Mouse (Mus musculus): ENCODE measurements around the gene Slc3a1. TPM values are rescaled to one million over a fixed set of nuclear protein-coding genes. Genes with fewer than 3 reads are reported as not detected.

Slc3a1 gene
- total RNA-seq, 2 experiments from 2014 or later = 0.22 to 0.60 TPM

- peak in 1 of 2 experiments; percentile 16 for DNase-seq (ENCODE audit: low spot score in 2 of 2)
Measured at GRCm38 (mm10) chr17:85034068-85034467, 5.9 kb downstream of the Slc3a1 start.

- no peak for DNase-seq (ENCODE audit: low spot score in 2 of 2)
Measured at GRCm38 (mm10) chr17:85037855-85038254, 9.7 kb downstream of the Slc3a1 start.

- no peak for DNase-seq (ENCODE audit: low spot score in 2 of 2)
Measured at GRCm38 (mm10) chr17:85038311-85038710, 10.1 kb downstream of the Slc3a1 start.

DNA sequence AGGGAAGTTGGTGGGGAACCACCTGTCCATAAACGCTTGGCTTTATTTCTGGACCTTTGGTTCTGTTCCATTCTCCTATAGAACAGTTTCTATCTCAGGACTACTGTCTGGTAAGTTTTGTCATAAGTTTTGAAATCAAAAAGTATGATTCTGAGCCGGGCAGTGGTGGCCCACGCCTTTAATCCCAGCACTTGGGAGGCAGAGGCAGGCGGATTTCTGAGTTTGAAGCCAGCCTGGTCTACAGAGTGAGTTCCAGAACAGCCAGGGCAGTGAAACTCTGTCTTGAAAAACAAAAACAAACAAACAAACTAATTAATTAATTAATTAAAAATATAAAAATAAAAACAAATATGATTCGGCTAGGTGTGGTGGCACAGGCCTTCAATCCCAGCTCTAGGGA is 10.6 kb downstream of the Slc3a1 start:
- no peak for DNase-seq (ENCODE audit: low spot score in 2 of 2)

GRCm38 (mm10) chr17:85040913-85041312 is 12.7 kb downstream of the Slc3a1 start:
- DNase-seq (ENCODE audit: low spot score in 2 of 2) = no peak

DNA sequence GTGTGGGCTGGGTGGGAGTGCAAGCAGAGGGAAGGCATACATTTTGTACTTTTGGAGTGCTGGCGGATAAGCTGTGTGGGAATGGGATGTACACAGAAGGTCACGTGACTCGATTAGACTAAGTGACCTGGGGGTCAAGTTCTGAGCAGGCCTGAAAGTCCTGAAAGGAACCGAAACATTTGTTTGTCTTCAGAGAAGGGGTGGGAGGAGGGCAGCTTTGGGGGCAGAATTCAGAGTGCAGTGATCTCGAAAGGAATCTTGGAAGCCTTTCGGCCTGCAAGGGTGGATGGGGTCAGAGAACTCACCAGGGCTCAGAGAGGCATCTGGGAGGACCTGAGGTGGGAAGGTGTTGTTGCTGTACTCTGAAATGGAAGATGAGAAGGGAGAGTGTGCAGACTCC is 14.2 kb downstream of the Slc3a1 start:
- no peak for DNase-seq (ENCODE audit: low spot score in 2 of 2)

- DNase-seq (ENCODE audit: low spot score in 2 of 2) = no peak
Measured at GRCm38 (mm10) chr17:85043404-85043816, 15.2 kb downstream of the Slc3a1 start.

DNA sequence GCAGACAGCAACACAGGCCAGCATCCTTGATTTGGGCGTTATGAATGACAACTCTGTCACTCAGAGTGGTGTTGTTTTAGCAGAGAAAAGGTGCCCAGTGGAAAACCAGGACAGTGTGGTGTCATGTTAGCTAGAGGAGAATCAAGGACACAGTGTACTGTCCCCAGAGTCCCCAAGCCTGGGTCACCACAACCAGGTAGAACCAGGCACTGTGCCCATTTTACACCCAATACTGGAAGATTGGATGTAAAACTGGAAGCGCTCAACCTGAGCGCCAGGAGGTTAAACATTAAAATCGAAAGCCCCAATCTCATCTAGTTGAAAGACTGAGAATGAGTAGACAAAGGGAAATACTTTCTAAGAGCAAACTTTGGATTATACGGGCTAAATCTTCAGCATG is 16.3 kb downstream of the Slc3a1 start:
- DNase-seq (ENCODE audit: low spot score in 2 of 2) = no peak

DNA sequence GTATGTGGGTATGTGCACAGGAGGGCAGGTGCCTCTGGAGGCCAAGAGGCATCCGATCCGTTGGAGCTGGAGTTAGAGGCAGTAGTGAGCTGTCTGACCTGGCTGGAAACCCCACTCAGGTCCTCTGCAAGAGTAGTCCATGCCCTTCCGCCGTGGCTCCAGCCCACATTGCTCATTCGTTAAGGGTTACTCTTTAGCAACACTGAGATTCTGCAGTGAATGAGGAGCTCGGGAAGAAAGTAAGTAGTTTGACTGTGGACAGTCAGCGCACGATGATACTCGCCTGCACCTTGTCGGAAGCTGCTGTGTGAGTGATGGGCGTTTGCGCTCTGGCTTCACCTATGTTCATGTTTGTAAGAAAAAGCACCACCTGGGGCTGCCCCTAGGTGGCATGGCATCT is 17.0 kb downstream of the Slc3a1 start:
- no peak for DNase-seq (ENCODE audit: low spot score in 2 of 2)

- DNase-seq (ENCODE audit: low spot score in 2 of 2) = no peak
Measured at GRCm38 (mm10) chr17:85048379-85048778, 20.2 kb downstream of the Slc3a1 start.

GRCm38 (mm10) chr17:85058276-85058675 is 30.1 kb downstream of the Slc3a1 start:
- no peak for DNase-seq (ENCODE audit: low spot score in 2 of 2)

- DNase-seq (ENCODE audit: low spot score in 2 of 2) = no peak
Measured at GRCm38 (mm10) chr17:85059136-85059535, 31.0 kb downstream of the Slc3a1 start.

- DNase-seq (ENCODE audit: low spot score in 2 of 2) = no peak
Measured at GRCm38 (mm10) chr17:85063560-85063959, 35.4 kb downstream of the Slc3a1 start.

GRCm38 (mm10) chr17:85067331-85067730 is 39.2 kb downstream of the Slc3a1 start:
- no peak for DNase-seq (ENCODE audit: low spot score in 2 of 2)

GRCm38 (mm10) chr17:85070658-85071057 is 42.5 kb downstream of the Slc3a1 start:
- DNase-seq (ENCODE audit: low spot score in 2 of 2) = no peak

DNA sequence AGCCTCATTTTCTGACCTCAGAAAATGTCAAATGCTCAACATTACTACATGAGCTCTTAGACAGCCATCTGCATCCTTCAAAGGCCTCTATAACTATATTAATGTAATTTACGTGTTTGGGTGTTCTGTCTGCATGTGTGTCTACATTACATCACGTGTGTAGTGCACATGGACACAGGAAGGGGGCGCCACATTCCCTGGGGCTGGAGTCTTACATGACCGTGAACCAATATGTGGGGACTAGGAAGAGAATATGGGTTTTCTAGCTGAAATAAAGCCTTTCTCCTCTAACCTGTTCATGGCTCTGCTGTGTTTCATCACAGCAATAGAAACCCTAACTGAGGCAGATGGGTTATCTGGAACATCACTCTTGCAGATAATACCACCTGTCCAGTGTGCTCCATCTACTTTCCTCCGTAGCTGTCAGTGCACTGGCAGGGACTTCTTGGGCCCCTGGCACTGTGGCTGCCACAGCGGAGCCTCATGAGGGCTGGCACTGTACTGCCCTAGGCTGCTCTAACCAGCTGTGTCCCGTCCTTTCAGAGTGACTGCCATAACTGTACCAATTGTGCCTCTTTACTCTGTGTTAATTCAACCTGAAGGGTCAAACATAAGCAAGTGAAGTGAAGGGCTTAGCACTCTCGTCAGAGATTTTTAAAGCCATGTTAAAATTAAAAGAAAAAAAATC is 43.1 kb downstream of the Slc3a1 start:
- no peak for DNase-seq (ENCODE audit: low spot score in 2 of 2)

- no peak for DNase-seq (ENCODE audit: low spot score in 2 of 2)
Measured at GRCm38 (mm10) chr17:85072383-85072782, 44.2 kb downstream of the Slc3a1 start.

DNA sequence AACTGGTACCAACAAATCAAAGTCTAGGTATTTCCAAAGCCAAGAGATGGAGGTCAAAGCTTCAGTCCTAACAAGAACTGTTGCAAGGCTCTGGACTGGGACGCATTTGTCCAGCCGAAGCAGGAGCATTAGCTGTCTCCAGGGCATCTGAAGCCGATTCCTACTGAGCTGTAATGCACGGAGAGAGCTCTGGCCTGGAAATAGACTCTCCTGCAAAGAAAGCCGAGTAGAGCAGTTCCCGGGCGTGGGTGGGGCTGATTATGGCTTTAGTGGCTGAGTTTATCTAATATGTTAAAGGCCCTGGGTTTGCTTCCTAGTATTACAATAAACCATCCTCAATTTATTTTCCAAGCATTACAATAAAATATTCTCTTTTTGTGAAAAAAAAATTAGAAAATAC is 45.0 kb downstream of the Slc3a1 start:
- DNase-seq (ENCODE audit: low spot score in 2 of 2) = no peak

GRCm38 (mm10) chr17:85074083-85074482 is 45.9 kb downstream of the Slc3a1 start:
- DNase-seq (ENCODE audit: low spot score in 2 of 2) = no peak

DNA sequence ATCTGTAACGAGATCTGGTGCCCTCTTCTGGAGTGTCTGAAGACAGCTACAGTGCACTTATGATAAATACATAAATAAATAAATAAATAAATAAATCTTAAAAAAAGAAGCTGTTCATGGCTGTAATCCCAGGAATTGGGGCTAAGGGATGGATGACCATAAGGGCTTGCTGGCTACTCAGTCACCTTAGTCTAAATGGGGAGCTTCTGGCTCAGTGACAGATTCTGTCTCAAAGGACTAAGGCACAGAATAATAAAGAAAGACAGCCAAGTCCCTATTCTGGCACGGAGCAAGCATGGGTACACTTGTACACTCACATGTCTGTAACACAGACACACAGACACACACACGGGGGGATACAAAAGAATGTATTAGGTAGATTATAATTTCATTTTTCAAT is 51.1 kb downstream of the Slc3a1 start:
- DNase-seq (ENCODE audit: low spot score in 2 of 2) = no peak

- no peak for DNase-seq (ENCODE audit: low spot score in 2 of 2)
Measured at GRCm38 (mm10) chr17:85080781-85081180, 52.6 kb downstream of the Slc3a1 start.

DNA sequence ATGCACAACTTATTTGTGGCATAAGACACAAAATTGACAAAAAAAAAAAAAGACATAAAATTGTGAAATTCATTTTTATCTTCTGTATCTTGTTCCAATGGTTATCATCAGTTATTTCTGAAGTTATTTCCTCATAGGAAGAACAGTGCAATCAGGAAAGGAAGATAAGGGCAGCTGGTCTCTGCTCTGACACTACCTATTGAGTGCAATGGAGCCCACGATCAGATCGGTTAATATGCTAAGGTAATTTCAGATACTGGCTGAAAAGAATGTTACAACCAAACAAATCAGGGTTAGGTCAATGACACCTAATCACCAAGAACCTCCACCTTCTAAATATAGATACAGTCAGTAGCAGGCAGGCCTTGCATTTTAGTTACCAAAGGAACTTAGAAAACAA is 57.2 kb downstream of the Slc3a1 start:
- no peak for DNase-seq (ENCODE audit: low spot score in 2 of 2)

GRCm38 (mm10) chr17:85086501-85086900 is 58.3 kb downstream of the Slc3a1 start:
- no peak for DNase-seq (ENCODE audit: low spot score in 2 of 2)
